Mouse (Mus musculus) inflammation-experienced regulatory T-cells (primary cell): ENCODE measurements around the gene Klhdc7a. TPM values are rescaled to one million over a fixed set of nuclear protein-coding genes. Genes with fewer than 3 reads are reported as not detected.

ENCODE experiments used
- polyA plus RNA-seq, 2 experiments: library from polyadenylated mRNA; unstranded; fragments of 100-300 nt; shearing (Covaris generic); gene quantifications; one replicate each; pipeline ENCODE4 v1.2.1; 2017

Klhdc7a gene
- polyA plus RNA-seq = under 1 TPM; 0.07 to 0.59 TPM

DNA sequence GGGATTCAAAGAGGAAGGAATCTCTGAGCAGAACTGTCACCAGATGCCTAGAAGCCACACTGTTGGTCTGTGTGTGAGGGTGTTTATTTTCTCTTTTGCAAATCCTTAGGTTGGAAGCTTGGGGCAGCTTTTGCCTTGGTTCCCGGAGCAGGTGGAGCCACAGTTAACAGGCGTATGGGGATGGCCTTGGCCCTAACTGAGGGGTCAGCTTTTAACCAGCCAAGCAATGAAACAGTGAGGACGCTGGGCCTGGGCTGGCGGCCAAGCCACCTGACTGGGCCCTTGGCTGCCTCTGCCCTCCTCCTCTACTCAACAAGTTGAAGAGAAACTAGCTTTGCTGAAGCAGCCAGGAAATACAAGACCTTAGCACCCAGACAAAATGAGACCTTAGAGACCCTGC lies at the start of gene Klhdc7a:
TSS of gene Klhdc7a (minus strand) at position 105 of the 400 bp plus-strand sequence.

Other genes starting within 250 kb of the Klhdc7a start
- not detected for gene Pax7, start 134.5 kb downstream of the Klhdc7a start, polyA plus RNA-seq